Mouse (Mus musculus): Measurements from ENCODE around the gene Lamb1.

The Lamb1 gene

DNA sequence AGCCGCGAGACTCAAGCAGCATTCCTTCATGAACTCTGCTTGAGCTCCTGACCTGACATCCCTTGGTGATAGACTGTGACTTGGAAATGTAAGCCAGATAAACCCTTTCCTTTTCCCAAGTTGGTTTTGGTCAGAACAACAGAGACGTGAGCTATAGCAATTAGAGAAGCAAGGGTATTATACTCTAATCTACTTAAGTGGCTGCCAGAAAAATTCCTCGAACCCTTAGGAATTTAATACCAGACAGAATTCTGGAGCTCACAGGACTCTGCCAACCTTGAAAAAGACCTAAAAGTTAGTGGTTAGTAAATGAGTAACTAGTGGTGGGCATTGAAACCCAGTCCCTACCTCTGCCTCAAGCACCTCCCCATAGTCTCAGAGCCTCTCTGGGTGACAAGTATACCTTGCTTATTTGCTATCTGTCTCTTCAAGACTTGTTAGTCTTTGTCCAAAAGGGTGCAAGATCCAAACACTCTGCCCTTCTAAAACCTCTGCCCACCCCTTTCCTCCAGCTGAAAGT lies 18.6 kb downstream of the Lamb1 start:
- no peak for DNase-seq (ENCODE audit: low read depth, low spot score)

DNA sequence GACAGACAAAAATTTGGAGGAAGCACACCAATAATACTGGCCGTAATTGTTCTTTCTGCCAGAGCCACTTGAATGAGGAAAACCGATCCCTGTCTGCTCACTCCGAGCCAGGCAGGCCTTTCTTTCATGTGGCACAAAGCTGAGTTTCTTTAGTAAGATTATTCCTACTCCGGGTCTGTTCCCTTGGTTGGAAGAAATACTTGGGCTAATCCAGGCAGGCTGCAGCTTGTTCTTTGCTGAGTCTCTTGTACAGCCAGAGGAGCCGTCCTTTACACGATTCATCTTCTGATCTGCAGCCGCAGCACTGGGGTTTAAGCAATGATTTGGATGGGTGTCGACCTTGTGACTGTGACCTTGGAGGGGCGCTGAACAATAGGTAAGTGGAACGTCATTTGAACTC lies 24.0 kb downstream of the Lamb1 start:
- no peak for DNase-seq (ENCODE audit: low read depth, low spot score)

DNA sequence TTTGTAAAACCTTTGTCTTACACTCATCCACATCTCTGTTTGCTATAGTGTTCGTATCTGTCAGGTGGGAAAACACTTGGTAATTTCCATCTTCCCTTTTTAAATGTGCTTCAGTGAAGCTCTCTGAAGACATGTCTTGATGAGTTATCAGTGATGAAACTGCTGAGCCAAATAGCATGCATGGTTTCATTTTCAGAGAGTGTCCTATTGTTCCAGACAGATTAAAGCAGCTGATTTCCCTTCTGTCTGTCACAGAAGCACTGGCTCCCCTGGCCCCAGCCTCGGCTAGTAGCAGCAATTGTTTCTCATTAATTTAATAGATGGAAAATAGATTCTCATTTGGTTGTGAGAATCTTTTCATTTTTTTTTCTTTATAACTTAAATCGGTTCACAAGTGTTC lies 25.9 kb downstream of the Lamb1 start:
- no peak for DNase-seq (ENCODE audit: low read depth, low spot score)

DNA sequence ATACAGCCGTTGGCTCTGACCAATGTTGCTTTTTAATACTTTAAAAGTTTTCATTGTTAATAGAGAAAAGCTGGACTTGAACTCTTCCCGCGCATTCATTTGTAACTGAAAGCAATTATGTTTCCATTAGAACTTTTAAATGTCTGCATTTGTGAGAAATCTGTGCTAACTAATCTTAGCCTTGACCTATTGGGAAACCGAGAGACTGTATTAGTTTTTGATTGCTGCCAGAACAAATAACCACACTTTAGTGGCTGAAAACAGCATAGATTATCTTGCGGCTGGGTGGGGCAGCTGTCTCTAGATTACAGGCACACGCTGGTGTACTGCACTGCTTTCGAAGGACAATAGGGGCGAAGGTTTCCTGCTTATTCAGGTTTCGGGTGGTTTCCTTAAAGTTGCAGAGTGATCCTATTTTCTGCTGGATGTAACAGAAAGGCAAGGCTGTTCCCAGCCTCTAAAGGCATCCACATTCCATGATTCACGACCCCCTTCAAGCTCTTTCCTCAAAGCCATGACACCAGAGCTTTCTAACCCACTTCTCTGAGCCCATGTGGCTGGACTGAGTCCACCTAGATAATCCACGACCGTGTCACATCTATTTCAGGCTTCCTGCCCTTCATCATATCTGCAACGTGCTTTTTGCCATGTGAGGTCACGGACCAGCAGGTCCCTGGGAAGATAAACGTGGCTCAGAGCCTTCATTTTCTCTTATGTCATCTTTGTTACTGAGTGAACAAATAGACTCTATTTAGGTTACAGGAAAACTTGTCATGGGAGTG lies 28.5 kb downstream of the Lamb1 start:
- no peak for DNase-seq (ENCODE audit: low read depth, low spot score)

DNA sequence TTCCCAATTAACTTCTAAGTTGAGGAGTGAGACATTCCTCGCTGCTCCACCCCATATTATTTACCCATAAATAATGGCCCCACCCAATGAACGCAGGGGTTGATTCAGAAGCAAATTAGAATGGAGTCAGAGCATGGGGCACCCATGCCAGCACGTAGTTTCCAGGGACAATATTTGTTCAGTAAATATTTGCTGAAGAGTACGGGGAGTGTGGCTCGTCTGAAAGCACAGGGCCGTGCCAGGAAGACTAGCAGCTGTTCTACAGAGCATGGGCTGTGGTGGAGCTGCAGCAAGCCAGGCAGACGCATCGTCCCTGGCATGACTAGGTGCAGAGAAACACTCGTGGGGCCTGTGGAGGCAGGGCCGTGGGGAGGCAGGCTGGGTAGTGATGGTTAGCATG lies 29.5 kb downstream of the Lamb1 start:
- no peak for DNase-seq (ENCODE audit: low read depth, low spot score)

DNA sequence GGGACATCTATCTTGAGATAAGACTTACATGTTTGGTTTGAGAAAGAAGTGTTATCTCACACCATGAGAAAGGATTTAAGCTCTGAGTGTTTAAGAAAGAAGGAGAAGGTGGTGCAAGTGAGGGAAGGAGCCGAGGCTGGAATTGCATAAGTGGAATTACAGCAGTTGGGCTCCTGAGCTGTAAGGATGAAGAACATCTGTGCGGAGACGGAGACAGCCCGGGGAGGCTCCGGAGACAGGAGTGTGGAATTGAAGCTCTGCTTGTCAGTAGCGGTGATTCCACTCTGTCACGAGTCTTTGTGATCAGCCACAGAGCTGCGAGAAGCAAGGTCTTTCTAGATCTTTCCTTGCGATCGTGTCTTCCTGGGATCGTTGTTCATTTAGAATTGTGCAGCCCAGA lies 30.0 kb downstream of the Lamb1 start:
- no peak for DNase-seq (ENCODE audit: low read depth, low spot score)

DNA sequence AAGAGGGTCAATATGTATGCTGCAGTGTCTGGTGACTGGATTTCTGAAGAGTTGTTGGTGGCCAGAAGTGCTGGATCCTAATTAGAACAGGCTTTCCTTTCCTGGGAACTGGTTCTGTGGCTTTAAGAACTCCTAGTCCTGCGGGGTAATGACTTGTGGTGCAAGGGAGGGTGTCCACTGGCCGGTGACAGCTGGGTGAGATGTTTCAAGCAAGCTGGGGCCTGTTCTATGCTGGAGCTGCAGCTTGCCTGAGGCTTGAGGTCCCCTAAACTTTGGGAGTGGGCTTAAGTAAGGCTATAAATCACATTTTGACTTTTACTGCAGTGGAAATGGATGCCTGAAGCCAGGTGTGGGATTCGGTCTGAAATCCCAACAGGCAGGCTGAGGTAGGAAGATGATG lies 30.5 kb downstream of the Lamb1 start:
- DNase-seq (ENCODE audit: low read depth, low spot score) = peak; percentile 24

DNA sequence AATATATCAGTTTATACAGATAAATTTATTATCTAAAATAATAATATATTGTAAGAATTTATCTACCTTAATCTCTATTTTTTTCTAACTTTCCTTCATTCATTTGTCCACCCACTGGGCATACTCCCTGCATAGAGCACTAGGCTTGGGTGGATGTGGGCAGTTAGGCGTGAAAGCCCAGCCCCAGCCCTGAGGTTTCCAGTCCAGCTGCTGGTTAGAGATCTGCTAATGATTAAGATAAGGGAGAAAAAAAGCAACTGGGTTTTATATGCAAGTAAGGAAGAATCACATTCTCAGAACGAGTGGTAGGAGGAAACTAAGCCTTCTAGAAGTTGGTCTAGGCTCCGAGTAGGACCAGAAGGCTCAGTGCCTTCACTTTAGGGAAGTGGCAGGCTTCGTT lies 31.1 kb downstream of the Lamb1 start:
- DNase-seq (ENCODE audit: low read depth, low spot score) = no peak

DNA sequence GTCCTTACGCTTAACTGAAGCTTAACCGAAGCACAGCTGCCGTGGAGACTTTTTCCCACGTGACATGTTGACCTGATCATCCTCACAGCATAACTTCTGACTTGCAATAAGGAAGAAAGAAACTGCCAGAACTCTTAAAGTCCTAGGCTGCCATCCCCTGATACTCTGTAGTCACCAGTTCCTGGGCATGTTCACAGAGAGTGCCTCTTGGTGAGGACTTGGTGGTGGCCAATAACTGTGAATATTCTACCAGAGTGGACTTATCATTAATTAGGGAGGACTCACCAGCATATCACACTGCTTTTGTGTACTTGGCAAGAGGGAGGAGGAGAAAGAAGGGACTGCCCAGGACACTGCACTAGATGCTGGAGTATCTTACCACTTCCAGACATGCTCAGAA lies 33.1 kb downstream of the Lamb1 start:
- no peak for DNase-seq (ENCODE audit: low read depth, low spot score)

DNA sequence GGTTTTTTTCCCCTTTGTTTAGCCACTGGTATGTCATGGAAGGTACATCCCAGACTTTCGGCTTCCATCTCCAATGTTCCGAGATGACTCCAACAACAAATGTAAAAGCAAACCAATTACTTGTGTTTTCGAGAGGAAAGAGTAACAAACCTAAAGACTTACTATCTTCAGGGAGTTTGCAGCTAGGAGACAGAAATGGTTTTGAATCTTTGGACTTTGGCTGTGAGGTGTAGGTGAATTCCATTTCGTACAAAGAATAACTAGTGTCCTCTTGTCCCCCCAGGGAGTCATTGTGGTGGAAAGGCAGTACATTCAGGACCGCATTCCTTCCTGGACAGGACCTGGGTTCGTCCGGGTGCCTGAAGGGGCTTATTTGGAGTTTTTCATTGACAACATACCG lies 33.5 kb downstream of the Lamb1 start:
- DNase-seq (ENCODE audit: low read depth, low spot score) = no peak

DNA sequence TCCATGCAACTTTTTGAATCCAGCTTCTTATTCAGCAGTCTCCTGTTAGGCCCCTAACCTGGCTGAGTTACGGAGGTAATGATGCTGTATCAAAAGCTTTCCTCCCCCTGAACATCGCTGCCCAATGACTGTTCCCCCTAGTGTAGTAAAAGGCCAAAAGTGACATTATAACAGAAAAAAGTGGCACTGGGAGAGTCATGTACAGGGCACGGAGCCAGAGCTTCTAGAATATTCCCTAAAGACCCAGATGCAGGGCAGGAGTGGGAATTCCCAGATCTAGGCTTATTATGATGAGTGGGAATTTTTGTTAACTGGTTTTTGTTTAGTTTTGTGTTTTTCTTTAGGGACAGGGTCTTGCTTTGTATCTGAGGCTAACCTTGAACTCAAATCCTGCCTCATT lies 34.1 kb downstream of the Lamb1 start:
- no peak for DNase-seq (ENCODE audit: low read depth, low spot score)

DNA sequence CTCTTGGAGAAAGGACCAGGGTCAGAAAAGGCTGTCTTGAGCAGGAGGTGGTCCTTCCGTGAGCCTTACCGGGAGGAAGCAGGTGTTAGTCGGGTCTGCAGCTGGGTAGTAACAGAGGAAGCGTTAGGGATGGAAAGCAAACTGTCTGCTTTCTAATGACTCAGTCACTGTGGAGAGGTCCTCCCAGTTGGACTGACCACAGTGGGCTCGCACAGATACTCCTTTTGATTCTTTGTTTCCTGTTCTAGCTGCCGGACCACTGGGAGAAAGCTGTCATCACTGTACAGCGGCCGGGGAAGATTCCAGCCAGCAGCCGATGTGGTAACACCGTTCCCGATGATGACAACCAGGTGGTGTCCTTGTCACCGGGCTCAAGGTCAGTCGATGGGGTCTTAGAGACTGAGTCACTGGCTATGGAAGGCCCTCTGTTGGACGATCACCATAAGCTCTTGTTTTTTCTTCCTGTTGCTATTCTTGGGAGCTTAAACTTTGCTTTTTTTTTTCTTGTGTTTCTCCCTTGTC lies 34.7 kb downstream of the Lamb1 start:
- no peak for DNase-seq (ENCODE audit: low read depth, low spot score)

DNA sequence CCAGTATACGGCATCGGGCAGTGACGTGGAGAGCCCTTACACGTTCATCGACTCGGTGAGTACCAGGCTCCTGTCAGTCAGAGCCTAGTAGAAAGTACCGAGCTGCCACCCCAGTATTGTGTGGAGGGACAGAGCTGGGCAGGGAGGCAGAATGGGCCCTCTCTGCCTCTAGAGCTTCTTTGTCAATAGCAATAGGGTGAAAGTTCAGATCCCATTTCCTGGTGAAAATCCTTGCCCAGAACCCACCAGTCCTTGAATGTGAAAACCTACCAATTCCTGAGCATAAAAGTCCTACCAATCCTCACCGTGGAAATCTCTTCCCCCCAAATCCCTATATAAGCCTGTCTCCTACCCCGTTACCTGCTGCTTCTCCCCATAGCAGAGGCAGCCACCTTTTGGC lies 35.2 kb downstream of the Lamb1 start:
- DNase-seq (ENCODE audit: low read depth, low spot score) = no peak

DNA sequence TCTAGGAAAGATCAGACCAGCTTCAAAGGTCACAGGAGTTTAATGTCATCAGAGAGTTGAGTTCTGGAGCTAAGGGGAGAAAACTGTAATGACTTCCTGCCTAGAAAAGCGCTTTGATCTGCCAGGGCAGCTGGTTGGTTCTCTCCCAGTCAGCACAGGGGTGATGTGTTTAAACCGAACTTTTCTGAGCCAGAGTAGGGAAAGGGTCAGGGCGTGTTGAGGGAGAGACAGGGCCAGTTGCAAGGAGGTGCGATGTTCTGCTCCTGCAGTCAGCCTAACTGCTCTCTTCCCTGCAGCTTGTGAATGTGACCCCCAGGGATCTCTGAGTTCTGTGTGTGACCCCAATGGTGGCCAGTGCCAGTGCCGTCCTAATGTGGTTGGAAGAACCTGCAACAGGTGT lies 37.2 kb downstream of the Lamb1 start:
- no peak for DNase-seq (ENCODE audit: low read depth, low spot score)

DNA sequence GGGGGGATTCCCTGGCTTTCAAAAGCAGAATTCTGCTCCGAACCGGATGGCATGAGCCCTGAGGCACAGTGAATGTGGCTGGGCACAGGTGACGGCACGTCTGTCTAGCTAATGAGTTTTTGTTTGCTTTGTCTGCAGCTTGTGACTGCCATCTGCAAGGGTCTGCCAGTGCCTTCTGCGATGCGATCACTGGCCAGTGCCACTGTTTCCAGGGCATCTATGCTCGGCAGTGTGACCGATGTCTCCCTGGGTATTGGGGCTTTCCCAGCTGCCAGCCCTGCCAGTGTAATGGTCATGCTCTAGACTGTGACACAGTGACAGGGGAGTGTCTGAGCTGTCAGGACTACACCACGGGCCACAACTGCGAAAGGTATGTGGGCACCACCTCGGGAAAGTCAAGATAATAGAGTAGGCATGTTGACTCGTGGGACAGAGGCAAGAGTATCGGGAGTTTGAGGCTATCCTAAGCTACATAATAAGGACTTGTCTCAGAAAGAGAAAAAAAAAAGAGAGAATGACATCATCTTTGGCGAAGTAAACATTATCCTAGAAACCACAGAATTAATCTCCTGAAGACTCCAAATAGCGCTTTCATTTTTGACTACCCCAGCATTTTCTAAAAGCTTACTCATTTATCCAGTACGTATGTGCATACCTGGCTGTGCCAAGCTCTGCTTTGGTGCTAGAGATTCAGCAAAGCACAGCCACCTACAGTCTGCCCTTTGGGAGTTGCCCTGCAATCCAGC lies 37.9 kb downstream of the Lamb1 start:
- DNase-seq (ENCODE audit: low read depth, low spot score) = no peak

DNA sequence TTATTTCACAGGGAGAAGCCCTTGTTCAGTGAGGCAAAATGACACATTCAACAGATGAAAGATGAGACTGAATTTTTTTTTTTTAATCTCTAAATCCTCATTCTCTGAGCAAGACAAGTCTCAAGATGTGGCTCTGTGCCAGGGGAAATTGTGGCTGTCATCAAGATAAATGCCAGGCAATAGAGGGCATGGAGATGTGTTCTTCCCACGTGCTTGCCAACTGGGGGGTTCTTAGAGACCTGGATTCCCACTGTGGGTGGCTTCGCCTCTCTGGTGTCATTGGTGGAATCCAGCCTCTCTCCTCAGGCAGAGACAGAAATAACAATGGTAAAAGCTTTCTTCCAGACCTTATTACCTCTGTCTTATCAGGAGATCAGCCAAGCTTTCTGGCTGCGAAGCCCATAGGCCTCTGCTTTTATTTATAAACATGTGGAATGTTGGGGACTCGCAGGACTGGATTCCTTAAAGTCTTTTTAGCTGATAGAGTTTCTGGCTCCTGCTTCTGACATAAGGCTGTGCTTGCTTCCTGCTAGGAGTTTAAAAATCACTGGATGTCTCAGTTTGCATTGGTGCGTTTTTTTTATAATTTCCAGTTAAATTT lies 41.1 kb downstream of the Lamb1 start:
- DNase-seq (ENCODE audit: low read depth, low spot score) = no peak

DNA sequence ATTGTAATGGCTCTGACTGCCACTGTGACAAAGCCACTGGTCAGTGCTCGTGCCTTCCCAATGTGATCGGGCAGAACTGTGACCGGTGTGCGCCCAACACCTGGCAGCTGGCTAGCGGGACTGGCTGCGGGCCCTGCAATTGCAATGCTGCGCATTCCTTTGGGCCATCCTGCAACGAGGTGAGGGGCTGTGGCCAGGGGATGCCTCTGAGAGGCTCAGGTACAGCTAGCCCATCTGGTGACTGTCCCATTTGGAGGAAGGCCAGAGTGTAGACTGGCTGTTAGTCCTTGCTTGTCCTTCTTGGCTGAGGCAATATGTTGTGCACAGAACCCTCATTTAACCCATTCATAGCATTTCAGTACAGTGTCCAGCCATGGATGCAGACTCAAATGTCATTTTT lies 42.0 kb downstream of the Lamb1 start:
- no peak for DNase-seq (ENCODE audit: low read depth, low spot score)

DNA sequence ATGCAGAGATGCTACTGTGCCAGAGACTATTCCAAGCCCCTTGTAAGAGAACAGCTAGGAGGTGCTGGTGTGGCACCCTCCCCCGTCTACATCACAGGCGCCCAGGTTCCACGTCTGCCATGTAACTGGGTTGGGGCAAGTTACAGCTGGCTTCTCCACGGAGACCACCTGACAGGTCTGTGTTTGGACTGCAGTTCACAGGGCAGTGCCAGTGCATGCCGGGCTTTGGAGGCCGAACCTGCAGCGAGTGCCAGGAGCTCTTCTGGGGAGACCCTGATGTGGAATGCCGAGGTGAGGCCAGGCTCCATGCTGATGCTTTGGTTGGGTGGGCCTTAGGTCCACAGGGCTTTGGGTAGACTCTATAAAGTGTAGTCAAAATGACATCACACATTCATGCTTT lies 42.7 kb downstream of the Lamb1 start:
- DNase-seq (ENCODE audit: low read depth, low spot score) = no peak

DNA sequence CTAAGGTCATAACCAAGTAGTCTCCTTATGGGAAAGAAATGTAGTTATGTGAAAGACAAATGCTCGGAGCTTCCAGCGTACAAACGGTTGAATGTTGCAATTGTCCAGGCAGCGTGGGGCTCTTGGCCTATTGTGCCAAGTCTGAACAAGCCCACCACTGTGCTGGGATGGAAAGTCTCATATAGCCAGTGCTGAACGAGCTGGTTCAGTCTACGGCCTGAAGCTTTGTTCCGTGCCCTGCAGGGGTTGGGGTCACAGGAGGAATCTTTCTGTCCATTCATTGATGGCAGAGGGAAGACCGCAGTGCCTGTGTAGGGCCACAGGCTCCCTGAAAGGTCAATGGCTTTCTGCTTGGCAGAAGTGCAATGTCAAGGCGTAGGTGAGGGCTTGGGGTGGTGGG lies 45.7 kb downstream of the Lamb1 start:
- DNase-seq (ENCODE audit: low read depth, low spot score) = no peak

DNA sequence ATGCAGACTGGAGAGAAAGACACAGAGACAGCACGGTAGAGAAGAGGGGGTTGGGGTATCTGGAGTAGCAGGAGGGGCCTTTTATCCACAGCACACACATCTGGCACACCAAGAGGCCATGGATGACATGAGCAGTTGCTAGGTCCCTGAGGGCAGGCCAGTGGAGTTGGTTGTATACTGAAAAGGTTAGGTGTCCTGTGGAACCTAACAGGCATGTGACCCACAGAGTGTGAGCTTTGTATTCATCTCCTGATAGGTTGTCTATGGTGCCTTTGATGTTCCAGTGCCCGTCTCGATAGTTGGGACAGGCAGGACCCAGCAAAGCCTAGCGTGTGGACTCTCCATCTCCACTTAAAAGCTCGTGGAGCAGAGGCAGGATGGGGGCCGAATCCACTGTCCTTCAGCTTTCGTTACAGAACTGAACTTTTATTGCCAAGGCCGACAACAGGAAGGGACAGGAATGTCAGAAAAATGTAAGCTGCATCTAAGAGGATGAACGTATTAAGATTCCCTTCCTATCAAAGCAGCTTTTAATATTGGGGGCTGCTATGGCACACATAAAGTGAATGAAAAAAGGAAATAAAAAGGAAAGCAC lies 46.7 kb downstream of the Lamb1 start:
- no peak for DNase-seq (ENCODE audit: low read depth, low spot score)

DNA sequence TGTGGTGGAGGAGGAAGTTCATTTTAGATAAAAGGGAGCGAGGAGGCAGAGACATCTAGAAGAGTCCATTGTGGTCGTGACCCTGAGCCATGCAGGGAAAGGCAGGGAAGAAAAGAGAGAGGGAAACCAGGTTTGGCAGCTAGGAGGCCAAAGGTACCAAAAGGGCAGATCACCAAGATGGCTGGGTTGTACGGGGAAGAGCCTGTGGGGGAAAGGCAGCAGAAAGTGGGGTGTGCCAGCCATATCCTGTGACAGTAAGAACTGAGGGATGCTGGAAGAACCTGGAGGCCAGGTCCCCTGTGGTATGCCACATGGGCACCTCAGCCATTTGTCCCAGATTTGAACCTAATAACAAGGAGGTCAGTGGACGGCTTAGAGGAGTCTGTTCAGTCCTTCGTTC lies 47.2 kb downstream of the Lamb1 start:
- DNase-seq (ENCODE audit: low read depth, low spot score) = no peak

DNA sequence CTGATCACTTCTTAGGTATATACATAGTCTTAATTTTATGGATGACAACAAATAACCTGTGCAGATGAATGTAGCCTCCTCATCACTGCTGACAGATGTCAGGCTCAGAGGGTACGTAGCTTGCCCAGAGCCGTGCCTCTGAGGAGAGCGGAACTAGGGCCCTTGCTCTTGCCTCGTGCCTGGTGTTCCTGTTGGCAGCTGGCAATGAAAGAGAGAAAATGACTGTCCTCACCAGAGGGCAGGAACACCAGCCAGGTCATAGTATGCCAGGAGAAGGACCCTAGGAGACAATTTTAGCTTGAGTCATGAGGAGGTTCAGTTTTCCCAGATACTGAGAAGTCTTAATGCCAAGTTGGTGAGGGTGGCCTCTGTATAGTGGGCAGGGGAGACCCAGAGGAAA lies 48.1 kb downstream of the Lamb1 start:
- DNase-seq (ENCODE audit: low read depth, low spot score) = no peak
